Mouse (Mus musculus): Measurements from ENCODE around the gene Xrra1. TPM values are rescaled to one million over a fixed set of nuclear protein-coding genes. Genes with fewer than 3 reads are reported as not detected.

Xrra1 gene
- polyA plus RNA-seq, 1 experiment from 2014 or later = 0.28 TPM

- WGBS = 87% methylated on average over 3 of the region's 3 CpGs
- no peaks in the 10 kb centered on the region for H3K27me3 ChIP-seq
- no peak overlapping the region for H3K27ac ChIP-seq (replicated peaks)
These were observed 47.4 kb downstream of the Xrra1 start for GRCm38 (mm10) chr7:99906346-99906745.

GRCm38 (mm10) chr7:99907463-99907862 lies 48.5 kb downstream of the Xrra1 start:
- Histone ChIP-seq H3K4me2 (no peak overlapping the region), H3K9me3 (no peaks in the 10 kb centered on the region), H3K36me3 (no peaks in the 10 kb centered on the region), H3K27ac (replicated peaks) (no peak overlapping the region), H3K4me3 (no peak overlapping the region), H3K9ac (no peak overlapping the region), H3K27me3 (no peaks in the 10 kb centered on the region), H3K4me1 (replicated peaks) (0 out of 2 replicates have a peak, but pooled peaks cover 4% of the 10 kb centered on the region)
- ATAC-seq (ENCODE audit: low read depth) = no peak
- WGBS = 79% methylated on average over 3 of the region's 3 CpGs

More at GRCm38 (mm10) chr7:99906346-99906745, 47.4 kb downstream of the Xrra1 start:
- Histone ChIP-seq H3K4me2 (no peak overlapping the region), H3K36me3 (no peaks in the 10 kb centered on the region), H3K9me3 (no peaks in the 10 kb centered on the region), H3K4me3 (no peak overlapping the region), H3K9ac (no peak overlapping the region), H3K4me1 (replicated peaks) (0 out of 2 replicates have a peak, but pooled peaks cover 4% of the 10 kb centered on the region)
- ATAC-seq (ENCODE audit: low read depth) = no peak

GRCm38 (mm10) chr7:99911038-99911437 lies 52.1 kb downstream of the Xrra1 start:
- H3K4me2 ChIP-seq = no peak overlapping the region
- no peak overlapping the region for H3K27ac ChIP-seq (replicated peaks)
- no peak overlapping the region for H3K4me3 ChIP-seq
- 0 out of 2 replicates have a peak, but pooled peaks cover 2% of the 10 kb centered on the region for H3K27me3 ChIP-seq
- H3K4me1 ChIP-seq (replicated peaks) = no peaks in the 10 kb centered on the region; the same call in 1 of the 2 replicates
- no peaks in the 10 kb centered on the region for H3K9me3 ChIP-seq
- ATAC-seq (ENCODE audit: low read depth) = no peak
- H3K36me3 ChIP-seq = no peaks in the 10 kb centered on the region
- no peak overlapping the region for H3K9ac ChIP-seq
- WGBS = 78% methylated on average over 5 of the region's 5 CpGs

- whole genome bisulfite sequencing = 84% methylated on average over 10 of the region's 10 CpGs
- no peak for ATAC-seq (ENCODE audit: low read depth)
These were observed 55.4 kb downstream of the Xrra1 start for GRCm38 (mm10) chr7:99914316-99914715.

GRCm38 (mm10) chr7:99915511-99915910 lies 56.6 kb downstream of the Xrra1 start:
- Histone ChIP-seq H3K27ac (replicated peaks) (no peak overlapping the region), H3K9ac (no peak overlapping the region), H3K4me3 (no peak overlapping the region), H3K4me2 (no peak overlapping the region), H3K36me3 (no peaks in the 10 kb centered on the region), H3K9me3 (no peaks in the 10 kb centered on the region), H3K4me1 (replicated peaks) (peaks cover 19% of the 10 kb centered on the region), H3K27me3 (peaks cover 27% of the 10 kb centered on the region)
- 66% methylated on average over 2 of the region's 2 CpGs for WGBS
- ATAC-seq (ENCODE audit: low read depth) = no peak

More at GRCm38 (mm10) chr7:99914316-99914715, 55.4 kb downstream of the Xrra1 start:
- no peak overlapping the region for H3K4me3 ChIP-seq
- no peak overlapping the region for H3K4me2 ChIP-seq
- no peak overlapping the region for H3K9ac ChIP-seq
- H3K27me3 ChIP-seq = peaks cover 27% of the 10 kb centered on the region
- no peaks in the 10 kb centered on the region for H3K9me3 ChIP-seq
- H3K36me3 ChIP-seq = no peaks in the 10 kb centered on the region
- H3K4me1 ChIP-seq (replicated peaks) = peaks cover 19% of the 10 kb centered on the region
- H3K27ac ChIP-seq (replicated peaks) = no peak overlapping the region

- peak overlapping the region; percentile 74 for H3K4me2 ChIP-seq
- peaks cover 27% of the 10 kb centered on the region for H3K27me3 ChIP-seq
- no peaks in the 10 kb centered on the region for H3K36me3 ChIP-seq
- H3K4me3 ChIP-seq = peak overlapping the region; percentile 32
- peak overlapping the region; percentile 62 for H3K9ac ChIP-seq
- ATAC-seq (ENCODE audit: low read depth) = peak; percentile 49; the same call in 1 of the 2 replicates
- WGBS = 8% methylated on average over 21 of the region's 22 CpGs
- no peaks in the 10 kb centered on the region for H3K9me3 ChIP-seq
- peaks cover 19% of the 10 kb centered on the region for H3K4me1 ChIP-seq (replicated peaks)
- H3K27ac ChIP-seq (replicated peaks) = no peak overlapping the region
These were observed 57.9 kb downstream of the Xrra1 start for GRCm38 (mm10) chr7:99916741-99917319.

- ATAC-seq (ENCODE audit: low read depth) = peak; percentile 68
- Histone ChIP-seq H3K9me3 (no peaks in the 10 kb centered on the region), H3K27ac (replicated peaks) (no peak overlapping the region), H3K36me3 (no peaks in the 10 kb centered on the region), H3K4me1 (replicated peaks) (peaks cover 19% of the 10 kb centered on the region), H3K4me3 (peak overlapping the region; percentile 32), H3K27me3 (peaks cover 27% of the 10 kb centered on the region), H3K9ac (peak overlapping the region; percentile 62), H3K4me2 (peak overlapping the region; percentile 74)
- WGBS = 2% methylated on average over 36 of the region's 36 CpGs
These were observed 58.5 kb downstream of the Xrra1 start for GRCm38 (mm10) chr7:99917320-99917844.

GRCm38 (mm10) chr7:99919164-99919563 lies 60.2 kb downstream of the Xrra1 start:
- ATAC-seq (ENCODE audit: low read depth) = no peak
- H3K4me1 ChIP-seq (replicated peaks) = peaks cover 19% of the 10 kb centered on the region
- H3K9ac ChIP-seq = no peak overlapping the region
- 98% methylated on average over 2 of the region's 2 CpGs for WGBS
- no peak overlapping the region for H3K4me2 ChIP-seq
- H3K9me3 ChIP-seq = no peaks in the 10 kb centered on the region
- H3K27me3 ChIP-seq = peaks cover 27% of the 10 kb centered on the region
- H3K36me3 ChIP-seq = peaks cover 16% of the 10 kb centered on the region
- no peak overlapping the region for H3K4me3 ChIP-seq
- H3K27ac ChIP-seq (replicated peaks) = no peak overlapping the region

- Histone ChIP-seq H3K9me3 (no peaks in the 10 kb centered on the region), H3K27me3 (peaks cover 27% of the 10 kb centered on the region), H3K27ac (replicated peaks) (no peak overlapping the region), H3K4me1 (replicated peaks) (peaks cover 19% of the 10 kb centered on the region), H3K4me2 (no peak overlapping the region), H3K9ac (no peak overlapping the region), H3K4me3 (no peak overlapping the region), H3K36me3 (peaks cover 24% of the 10 kb centered on the region)
- ATAC-seq (ENCODE audit: low read depth) = no peak
- 91% methylated on average over 6 of the region's 6 CpGs for WGBS
These were observed 61.1 kb downstream of the Xrra1 start for GRCm38 (mm10) chr7:99919971-99920370.

- Histone ChIP-seq H3K9me3 (no peaks in the 10 kb centered on the region), H3K27ac (replicated peaks) (no peak overlapping the region), H3K4me2 (no peak overlapping the region), H3K9ac (no peak overlapping the region), H3K4me1 (replicated peaks) (peaks cover 19% of the 10 kb centered on the region), H3K4me3 (no peak overlapping the region), H3K27me3 (peaks cover 27% of the 10 kb centered on the region), H3K36me3 (peaks cover 28% of the 10 kb centered on the region)
- 85% methylated on average over 2 of the region's 2 CpGs for WGBS
- ATAC-seq (ENCODE audit: low read depth) = no peak
These were observed 61.5 kb downstream of the Xrra1 start for GRCm38 (mm10) chr7:99920416-99920815.

GRCm38 (mm10) chr7:99926916-99927714 lies 68.2 kb downstream of the Xrra1 start:
- WGBS = 80% methylated on average over 10 of the region's 10 CpGs
- Histone ChIP-seq H3K9ac (no peak overlapping the region), H3K9me3 (no peaks in the 10 kb centered on the region), H3K36me3 (peaks cover 50% of the 10 kb centered on the region), H3K4me3 (no peak overlapping the region), H3K27me3 (no peaks in the 10 kb centered on the region), H3K4me2 (no peak overlapping the region), H3K27ac (replicated peaks) (no peak overlapping the region), H3K4me1 (replicated peaks) (no peaks in the 10 kb centered on the region)
- ATAC-seq (ENCODE audit: low read depth) = no peak

- ATAC-seq (ENCODE audit: low read depth) = no peak
- no peaks in the 10 kb centered on the region for H3K4me1 ChIP-seq (replicated peaks)
- H3K9ac ChIP-seq = no peak overlapping the region
- no peaks in the 10 kb centered on the region for H3K27me3 ChIP-seq
- WGBS = 95% methylated on average over 1 of the region's 1 CpGs
- no peak overlapping the region for H3K4me2 ChIP-seq
- no peaks in the 10 kb centered on the region for H3K9me3 ChIP-seq
- H3K36me3 ChIP-seq = peaks cover 41% of the 10 kb centered on the region
- H3K4me3 ChIP-seq = no peak overlapping the region
- no peak overlapping the region for H3K27ac ChIP-seq (replicated peaks)
These were observed 76.8 kb downstream of the Xrra1 start for GRCm38 (mm10) chr7:99935758-99936157.

Data from neural tube, embryonic 13.5 days (tissue).